ENCODE assay signal across 9 mouse cellular contexts in the genomic region with DNA sequence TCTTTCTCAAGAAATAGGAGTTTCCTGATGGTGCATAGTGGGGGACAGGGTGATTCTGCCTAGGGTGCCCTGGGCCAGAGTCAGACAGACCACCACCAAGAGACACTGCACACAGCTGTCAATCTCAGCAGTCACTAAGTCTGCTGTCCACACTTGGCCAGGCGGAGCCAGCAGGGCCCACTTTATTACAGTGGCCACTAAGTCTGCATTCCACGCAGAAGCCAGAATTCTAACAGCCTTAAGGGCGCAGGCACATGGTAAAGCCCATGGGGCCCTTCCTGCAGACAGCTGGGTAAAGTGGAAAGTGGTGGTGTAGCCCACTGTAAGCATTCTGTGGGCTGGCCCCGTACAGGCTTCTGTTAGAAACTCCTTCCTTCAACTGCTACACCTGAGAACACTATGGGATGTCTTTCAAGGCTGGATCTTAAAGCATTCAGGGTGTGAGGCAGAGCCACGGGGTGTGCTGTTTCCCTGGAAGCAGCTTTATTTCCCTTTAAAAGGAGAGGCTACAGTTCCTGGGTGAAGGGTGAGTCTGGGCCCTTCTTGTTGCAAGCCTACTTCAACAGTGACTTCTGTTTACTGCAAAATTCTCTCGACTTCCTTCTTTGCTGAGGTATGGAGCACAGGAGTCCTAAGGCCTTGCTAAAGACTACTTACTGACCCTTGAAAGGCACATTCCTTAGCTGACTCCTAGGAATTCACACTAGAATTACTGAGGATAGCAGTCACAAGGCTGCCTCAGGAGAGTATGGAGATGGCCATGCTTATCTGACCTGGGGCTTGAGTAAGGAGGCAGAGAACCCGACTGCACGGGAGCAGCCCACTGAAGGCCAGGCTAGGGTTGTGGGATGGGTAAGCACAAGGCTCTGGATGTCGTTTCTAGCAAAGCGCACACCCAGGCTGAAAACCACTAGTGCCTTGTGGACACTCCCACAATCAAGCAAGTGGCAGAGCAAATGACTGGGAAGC. TPM values are rescaled to one million over a fixed set of nuclear protein-coding genes. Genes with fewer than 3 reads are reported as not detected.
DNase-seq lines count a peak whose midpoint lies in the region; ATAC-seq and TF ChIP-seq lines count a peak whose summit lies in the region.
"Had no signal": no experiment of that assay in that cellular context is flagged by ENCODE, and none has a peak within 500 bp of the region (broad histone marks: within the 10 kb centered on the region; RNA-seq: fewer than 3 reads in every experiment).

No protein-coding gene starts in this region.

- no peak overlapping the region for H3K4me2 ChIP-seq in heart, postnatal 0 days (ENCODE audit: low read depth, low read length)
- H3K4me2 ChIP-seq in forebrain, embryonic 13.5 days, result no peak overlapping the region
- peak overlapping the region; percentile 25 for H3K4me2 ChIP-seq in lung, postnatal 0 days (replicated peaks; ENCODE audit: low read depth, low read length)

- H3K36me3 ChIP-seq in heart, postnatal 0 days (replicated peaks; ENCODE audit: control insufficient read depth, insufficient read depth, low read length), result no peaks in the 10 kb centered on the region
- H3K36me3 ChIP-seq in ES-Bruce4 (ENCODE audit: control insufficient read depth, insufficient read depth, low read length, poor library complexity, severe bottlenecking), result no peaks in the 10 kb centered on the region
- H3K36me3 ChIP-seq in forebrain, embryonic 13.5 days (ENCODE audit: poor library complexity, severe bottlenecking), result no peaks in the 10 kb centered on the region
- no peaks in the 10 kb centered on the region for H3K36me3 ChIP-seq in lung, postnatal 0 days (ENCODE audit: insufficient read depth, low read length)

- H3K9me3 ChIP-seq in heart, postnatal 0 days (replicated peaks; ENCODE audit: control insufficient read depth, low read length), result no peaks in the 10 kb centered on the region
- no peaks in the 10 kb centered on the region for H3K9me3 ChIP-seq in ES-Bruce4 (replicated peaks; ENCODE audit: control insufficient read depth, insufficient read depth, low read length, poor library complexity, severe bottlenecking)
- no peaks in the 10 kb centered on the region for H3K9me3 ChIP-seq in forebrain, embryonic 13.5 days (replicated peaks)
- no peaks in the 10 kb centered on the region for H3K9me3 ChIP-seq in lung, postnatal 0 days (ENCODE audit: low read length)

- TF ChIP-seq POLR2A in ES-Bruce4 (IDR thresholded peaks at IDR 0.05; ENCODE audit: insufficient read depth, low read length), result no peak

- no peaks in the 10 kb centered on the region for H3K27me3 ChIP-seq in heart, postnatal 0 days (ENCODE audit: control insufficient read depth, insufficient read depth, low read length)
- H3K27me3 ChIP-seq in ES-Bruce4 (ENCODE audit: control insufficient read depth, insufficient read depth, low read length, poor library complexity, severe bottlenecking), result no peaks in the 10 kb centered on the region
- H3K27me3 ChIP-seq in forebrain, embryonic 13.5 days, result no peaks in the 10 kb centered on the region
- H3K27me3 ChIP-seq in lung, postnatal 0 days (replicated peaks; ENCODE audit: insufficient read depth, low read length), result no peaks in the 10 kb centered on the region

- TF ChIP-seq EP300 in heart, postnatal 0 days (IDR thresholded peaks at IDR 0.05; ENCODE audit: low read depth), result no peak
- no peak for TF ChIP-seq EP300 in ES-Bruce4 (IDR thresholded peaks at IDR 0.05; ENCODE audit: insufficient read depth, low read depth, low read length)
- peak; percentile 99 for TF ChIP-seq EP300 in lung, postnatal 0 days (IDR thresholded peaks at IDR 0.05)

- no peak for TF ChIP-seq CTCF in heart, postnatal 0 days (IDR thresholded peaks at IDR 0.05; ENCODE audit: low read depth)
- TF ChIP-seq CTCF in ES-Bruce4 (IDR thresholded peaks at IDR 0.05; ENCODE audit: low read depth, low read length), result no peak
- no peak for TF ChIP-seq CTCF in lung, postnatal 0 days (IDR thresholded peaks at IDR 0.05)

- H3K9ac ChIP-seq in heart, postnatal 0 days (replicated peaks; ENCODE audit: low read depth, low read length), result no peak overlapping the region
- peak overlapping the region; percentile 34; the same call in 1 of the 2 replicates for H3K9ac ChIP-seq in ES-Bruce4 (ENCODE audit: low read depth, poor library complexity, severe bottlenecking)
- H3K9ac ChIP-seq in forebrain, embryonic 13.5 days, result no peak overlapping the region
- H3K9ac ChIP-seq in lung, postnatal 0 days (replicated peaks; ENCODE audit: low read depth), result no peak overlapping the region

- H3K4me1 ChIP-seq in heart, postnatal 0 days (ENCODE audit: control insufficient read depth, insufficient read depth), result peaks cover 94% of the 10 kb centered on the region
- H3K4me1 ChIP-seq in ES-Bruce4 (ENCODE audit: control insufficient read depth, insufficient read depth, low read length), result peaks cover 15% of the 10 kb centered on the region
- H3K4me1 ChIP-seq in forebrain, embryonic 13.5 days, result peaks cover 68% of the 10 kb centered on the region
- peaks cover 67% of the 10 kb centered on the region for H3K4me1 ChIP-seq in lung, postnatal 0 days (ENCODE audit: insufficient read depth, low read depth, low read length)

- WGBS in heart, postnatal 0 days, result 40% methylated on average over 10 of the region's 10 CpGs
- 52% methylated on average over 10 of the region's 10 CpGs for WGBS in forebrain, embryonic 13.5 days
- WGBS in lung, postnatal 0 days, result 36% methylated on average over 10 of the region's 10 CpGs

- no peak for ATAC-seq in heart, postnatal 0 days (ENCODE audit: insufficient read depth, low read depth)
- ATAC-seq in forebrain, embryonic 13.5 days, result no peak
- peak; percentile 76 for ATAC-seq in lung, postnatal 0 days

- H3K27ac ChIP-seq in heart, postnatal 0 days (ENCODE audit: low read depth), result peak overlapping the region; percentile 96
- peak overlapping the region; percentile 90 for H3K27ac ChIP-seq in ES-Bruce4 (ENCODE audit: insufficient read depth, low read length)
- H3K27ac ChIP-seq in forebrain, embryonic 13.5 days, result peak overlapping the region; percentile 21; the same call in 1 of the 2 replicates
- H3K27ac ChIP-seq in lung, postnatal 0 days (ENCODE audit: low read length), result peak overlapping the region; percentile 97

- H3K4me3 ChIP-seq in heart, postnatal 0 days (ENCODE audit: low read depth, low read length), result no peak overlapping the region
- H3K4me3 ChIP-seq in ES-Bruce4 (ENCODE audit: low read depth, low read length), result peak overlapping the region; percentile 21
- H3K4me3 ChIP-seq in forebrain, embryonic 13.5 days, result no peak overlapping the region
- H3K4me3 ChIP-seq in lung, postnatal 0 days (ENCODE audit: low read depth, low read length), result no peak overlapping the region

- no peak for DNase-seq in heart, postnatal 0 days (ENCODE audit: low spot score)
- no peak for DNase-seq in heart, postnatal 25 days (ENCODE audit: low spot score)
- DNase-seq in lung, postnatal 0 days (ENCODE audit: low spot score), result peak; percentile 95
- no peak for DNase-seq in embryo, embryonic 10.5 days (ENCODE audit: low spot score)
- no peak for DNase-seq in embryo, embryonic 9.5 days (ENCODE audit: extremely low spot score)
- no peak for DNase-seq in gastrocnemius, adult 18-20 months (ENCODE audit: low spot score)

- intact Hi-C loops in heart, postnatal 25 days (cut with DNase I), result no loop called here

RNA-seq across cellular contexts. Expression of a gene that starts 2.6 kb away (rescaled TPM):
- total RNA-seq in heart, postnatal 0 days (2014; rRNA removed; ENCODE audit: low replicate concordance), result not detected in 2 replicates
- 0.11 and 0.15 TPM in 2 replicates for polyA plus RNA-seq in heart, postnatal 0 days (2015; fragmentation: Nextera tagmentation; extraction: Ambion mirVana)
- not detected for total RNA-seq in heart, postnatal 25 days (2021)
- polyA plus RNA-seq in ES-Bruce4 (2011; ENCODE audit: insufficient read depth, insufficient read length, low read depth, missing spikeins), result not detected in 2 replicates
- polyA plus RNA-seq in forebrain, embryonic 13.5 days (2015; fragmentation: Nextera tagmentation; extraction: Ambion mirVana), result 0.22 TPM in 1 of 2 replicates, not detected in the other
- 0.18 and 0.27 TPM in 2 replicates for polyA plus RNA-seq in lung, postnatal 0 days (2015; fragmentation: Nextera tagmentation; extraction: Ambion mirVana)
- not detected for total RNA-seq in gastrocnemius, adult 18-20 months (2021)
- polyA plus RNA-seq: limb, embryonic 11.5 days had no signal

RNA-seq across cellular contexts. Expression of a gene that starts 24.7 kb away (rescaled TPM):
- 40.7 and 47.4 TPM in 2 replicates for total RNA-seq in heart, postnatal 0 days (2014; rRNA removed; ENCODE audit: low replicate concordance)
- 26.0 and 26.5 TPM in 2 replicates for polyA plus RNA-seq in heart, postnatal 0 days (2015; fragmentation: Nextera tagmentation; extraction: Ambion mirVana)
- 10 to 100 TPM; 43.8 to 63.8 TPM for total RNA-seq in heart, postnatal 25 days (2021)
- 36.5 and 38.2 TPM in 2 replicates for polyA plus RNA-seq in ES-Bruce4 (2011; ENCODE audit: insufficient read depth, insufficient read length, low read depth, missing spikeins)
- polyA plus RNA-seq in forebrain, embryonic 13.5 days (2015; fragmentation: Nextera tagmentation; extraction: Ambion mirVana), result 30.4 and 33.5 TPM in 2 replicates
- polyA plus RNA-seq in lung, postnatal 0 days (2015; fragmentation: Nextera tagmentation; extraction: Ambion mirVana), result 78.2 and 89.0 TPM in 2 replicates
- 10 to 100 TPM; 33.3 to 55.3 TPM for total RNA-seq in gastrocnemius, adult 18-20 months (2021)

Comparison
In these comparisons a context has a peak if more than half of its experiments do, and no peak if none do; other contexts are left out.
1. H3K27ac ChIP-seq: peak in every context shown above with its lines; median percentile 97 in lung, postnatal 0 days; 96 in heart, postnatal 0 days; 90 in ES-Bruce4; 21 in forebrain, embryonic 13.5 days.